Mouse (Mus musculus) liver, embryonic 13.5 days (tissue): ENCODE measurements around the gene Dnmbp. TPM values are rescaled to one million over a fixed set of nuclear protein-coding genes. Genes with fewer than 3 reads are reported as not detected.
"Not testable (repeated sequence)": the region's sequence is repeated elsewhere in the genome, so short reads cannot be mapped to it uniquely, and the experiment has no call there.

ENCODE experiments used
- ATAC-seq: fragments of 200-750 bp; cut with Nextera tagmentation; 2 replicates; pipeline ENCODE4 v1.8.0; 2017; ENCODE audit warnings: low read depth, mild to moderate bottlenecking, moderate number of reproducible peaks, moderate library complexity
- DNase-seq: peaks from one replicate; pipeline ENCODE4 v3.0.0; 2022
- H3K27ac ChIP-seq: fragments of 300-500 bp; sonication (generic); 2 replicates; pipeline ENCODE4 v1.5.1; 2015; ENCODE audit warnings: moderate library complexity, mild to moderate bottlenecking, inconsistent platforms
- H3K27me3 ChIP-seq: fragments of 300-500 bp; sonication (generic); 2 replicates; pipeline ENCODE4 v1.6.1; 2015; ENCODE audit warnings: mild to moderate bottlenecking, inconsistent platforms
- H3K36me3 ChIP-seq: fragments of 300-500 bp; sonication (generic); 2 replicates; pipeline ENCODE4 v1.6.1; 2015; ENCODE audit warnings: mild to moderate bottlenecking, inconsistent platforms
- H3K4me1 ChIP-seq: fragments of 300-500 bp; sonication (generic); replicated peaks from 2 replicates; pipeline ENCODE4 v1.6.1; 2015; ENCODE audit warnings: inconsistent platforms
- H3K4me2 ChIP-seq: fragments of 300-500 bp; sonication (generic); 2 replicates; pipeline ENCODE4 v1.6.1; 2015; ENCODE audit warnings: inconsistent platforms, mild to moderate bottlenecking, moderate library complexity
- H3K4me3 ChIP-seq: fragments of 300-500 bp; sonication (generic); replicated peaks from 2 replicates; pipeline ENCODE4 v1.5.1; 2015; ENCODE audit warnings: mild to moderate bottlenecking, inconsistent platforms
- H3K9ac ChIP-seq: fragments of 300-500 bp; sonication (generic); 2 replicates; pipeline ENCODE4 v1.6.1; 2015; ENCODE audit warnings: mild to moderate bottlenecking, inconsistent platforms
- H3K9me3 ChIP-seq: fragments of 300-500 bp; sonication (generic); replicated peaks from 2 replicates; pipeline ENCODE4 v1.6.1; 2016; ENCODE audit warnings: inconsistent platforms
- WGBS: fragments of 180-500 bp; shearing (Covaris S2); methylation state at CpG from one replicate; pipeline ENCODE4 v1.1.7; 2015; ENCODE audit not compliant: insufficient replicate concordance; 5-methylcytosine and 5-hydroxymethylcytosine counted together
- polyA plus RNA-seq: library from polyadenylated mRNA; unstranded; fragments of >200 nt; fragmentation: Nextera tagmentation; extraction: Ambion mirVana; gene quantifications from 2 replicates; pipeline ENCODE4 v1.2.1, GENCODE M21; 2015

Gene Dnmbp
- polyA plus RNA-seq, 1 experiment from 2014 or later, result 2.2 TPM

DNA sequence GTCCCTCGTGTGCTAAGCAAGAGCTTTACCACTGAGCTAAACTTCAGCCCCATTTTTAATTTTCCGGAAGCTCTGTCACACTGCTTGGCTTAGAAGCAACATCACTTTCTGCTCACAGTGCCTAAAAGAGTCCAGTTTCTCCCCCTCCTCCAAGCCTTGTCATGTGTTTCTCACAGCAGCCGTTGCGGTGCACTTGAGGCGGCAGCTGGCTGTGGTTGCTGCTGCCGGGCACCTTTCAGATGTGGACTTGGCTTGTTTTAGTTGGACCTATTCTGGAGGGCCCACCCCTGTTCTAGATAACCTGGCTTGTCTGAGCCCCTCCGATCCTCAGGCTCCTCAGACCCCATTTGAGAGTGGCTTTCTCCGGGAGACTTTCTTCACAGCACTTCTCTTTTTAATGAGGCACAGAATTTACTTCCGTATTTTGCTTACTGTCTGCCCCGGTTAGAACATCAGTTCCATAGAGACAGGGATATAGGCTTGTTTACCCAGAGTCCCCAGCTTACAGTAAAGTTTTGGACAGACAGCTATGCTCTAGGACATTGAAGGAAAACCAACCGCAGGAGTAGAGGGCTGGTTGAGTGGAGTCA, 25.6 kb upstream of the Dnmbp start:
- DNase-seq, result no peak
- Histone ChIP-seq H3K27me3 (no peaks in the 10 kb centered on the region), H3K9ac (no peak overlapping the region), H3K4me1 (no peaks in the 10 kb centered on the region), H3K27ac (no peak overlapping the region), H3K4me3 (no peak overlapping the region), H3K36me3 (0 out of 2 replicates have a peak, but pooled peaks cover 2% of the 10 kb centered on the region), H3K4me2 (no peak overlapping the region), H3K9me3 (no peaks in the 10 kb centered on the region)
- 56% methylated on average over 11 of the region's 11 CpGs for WGBS
- no peak for ATAC-seq

DNA sequence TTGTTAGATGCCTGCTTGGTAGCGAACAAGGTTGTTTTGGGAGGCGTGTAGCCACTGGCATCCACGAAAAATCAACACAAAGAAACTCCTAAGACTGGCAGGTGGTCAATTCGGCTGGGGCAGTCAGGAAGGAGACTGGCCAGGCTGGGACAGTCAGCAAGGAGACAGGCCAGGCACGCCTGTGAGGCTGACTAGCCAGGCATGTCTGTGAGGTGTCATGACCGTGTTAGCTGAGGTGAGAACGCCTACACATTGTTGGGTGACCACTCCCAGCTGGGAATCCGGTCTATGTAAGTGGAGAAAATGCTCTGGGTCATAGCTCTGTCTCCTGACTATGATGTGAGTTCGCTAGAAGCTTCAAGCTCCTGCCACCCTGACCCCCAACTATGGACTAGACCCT, 22.8 kb upstream of the Dnmbp start:
- Histone ChIP-seq H3K4me1 (no peaks in the 10 kb centered on the region), H3K9ac (no peak overlapping the region), H3K27me3 (no peaks in the 10 kb centered on the region), H3K9me3 (no peaks in the 10 kb centered on the region), H3K27ac (no peak overlapping the region), H3K4me3 (no peak overlapping the region), H3K4me2 (no peak overlapping the region), H3K36me3 (0 out of 2 replicates have a peak, but pooled peaks cover 2% of the 10 kb centered on the region)
- no peak for DNase-seq
- WGBS, result 51% methylated on average over 9 of the region's 9 CpGs
- no peak for ATAC-seq

DNA sequence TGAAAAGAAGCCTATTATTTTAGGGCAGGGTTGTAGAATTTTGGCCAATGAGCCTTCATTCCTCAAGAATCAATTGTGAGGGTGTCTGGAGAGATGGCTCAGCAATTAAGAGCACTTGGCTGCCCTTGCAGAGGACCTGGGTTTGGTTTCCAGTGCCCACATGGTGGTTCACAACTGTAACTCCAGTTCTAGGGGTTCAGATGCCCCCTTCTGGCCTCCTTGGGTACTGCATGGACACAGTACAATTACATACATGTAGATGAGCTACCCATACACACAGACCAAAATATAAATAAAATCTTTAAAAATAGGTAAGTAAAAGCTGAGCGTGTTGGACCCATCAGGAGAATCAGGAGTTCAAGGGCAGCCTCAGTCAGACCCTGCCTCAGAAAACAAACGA, 21.2 kb upstream of the Dnmbp start:
- no peaks in the 10 kb centered on the region for H3K27me3 ChIP-seq
- ATAC-seq, result no peak
- H3K4me1 ChIP-seq, result no peaks in the 10 kb centered on the region
- H3K4me3 ChIP-seq, result no peak overlapping the region
- no peak overlapping the region for H3K4me2 ChIP-seq
- no peaks in the 10 kb centered on the region for H3K9me3 ChIP-seq
- no peak for DNase-seq
- no peak overlapping the region for H3K9ac ChIP-seq
- 0 out of 2 replicates have a peak, but pooled peaks cover 2% of the 10 kb centered on the region for H3K36me3 ChIP-seq
- 57% methylated on average over 2 of the region's 2 CpGs for WGBS
- no peak overlapping the region for H3K27ac ChIP-seq

DNA sequence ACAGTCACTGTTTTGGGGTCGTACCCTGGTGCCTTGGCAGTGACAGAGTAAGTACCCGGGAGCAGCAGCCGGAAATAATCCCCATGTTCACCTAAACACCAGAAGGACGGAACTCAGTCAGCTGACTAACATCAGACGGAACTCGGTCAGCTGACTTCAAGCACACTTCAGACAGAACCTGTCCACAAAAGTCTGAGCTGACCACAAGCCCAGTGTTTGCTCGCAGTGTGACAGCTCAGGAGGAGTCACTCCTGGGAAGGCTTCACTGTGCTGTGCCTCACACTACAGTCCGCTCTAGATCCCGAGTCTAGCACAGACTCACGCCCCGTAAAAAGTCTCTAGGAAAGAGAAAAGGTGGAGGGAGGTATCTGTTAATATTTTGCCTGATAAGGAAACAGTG, 20.0 kb upstream of the Dnmbp start:
- no peaks in the 10 kb centered on the region for H3K36me3 ChIP-seq
- H3K9me3 ChIP-seq, result no peaks in the 10 kb centered on the region
- H3K4me2 ChIP-seq, result no peak overlapping the region
- 69% methylated on average over 11 of the region's 11 CpGs for WGBS
- H3K27me3 ChIP-seq, result no peaks in the 10 kb centered on the region
- ATAC-seq, result no peak
- H3K4me3 ChIP-seq, result no peak overlapping the region
- no peak for DNase-seq
- no peak overlapping the region for H3K9ac ChIP-seq
- H3K4me1 ChIP-seq, result no peaks in the 10 kb centered on the region
- no peak overlapping the region for H3K27ac ChIP-seq

DNA sequence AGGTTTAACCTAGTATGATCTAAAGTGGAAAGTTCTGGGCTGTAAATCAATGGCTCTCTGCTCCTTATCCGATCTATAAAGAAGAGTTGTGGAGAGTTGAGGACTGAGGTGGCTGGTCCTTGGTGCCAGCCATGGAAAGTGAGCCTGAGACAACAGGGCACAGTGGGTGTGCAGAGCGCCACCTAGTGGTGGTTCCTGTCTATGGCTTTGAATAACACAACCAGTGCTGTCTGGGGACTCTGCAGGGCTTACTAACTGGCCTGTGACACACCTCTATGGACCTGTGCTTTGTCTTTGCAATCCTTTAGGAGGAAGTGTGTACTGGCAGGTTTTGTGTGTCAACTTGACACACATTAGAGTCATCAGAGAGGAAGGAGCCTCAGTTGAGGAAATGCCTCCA, 19.2 kb upstream of the Dnmbp start:
- no peak for ATAC-seq
- DNase-seq, result peak; percentile 34

GRCm38 (mm10) chr19:43957881-43958280, 17.9 kb upstream of the Dnmbp start:
- no peak overlapping the region for H3K4me3 ChIP-seq
- 74% methylated on average over 4 of the region's 4 CpGs for WGBS
- ATAC-seq (no peak), DNase-seq (no peak)
- no peak overlapping the region for H3K4me2 ChIP-seq
- H3K27ac ChIP-seq, result no peak overlapping the region
- H3K9ac ChIP-seq, result no peak overlapping the region
- H3K27me3 ChIP-seq, result no peaks in the 10 kb centered on the region
- no peaks in the 10 kb centered on the region for H3K9me3 ChIP-seq
- H3K36me3 ChIP-seq, result no peaks in the 10 kb centered on the region
- no peaks in the 10 kb centered on the region for H3K4me1 ChIP-seq

More for the DNA sequence above, 19.2 kb upstream of the Dnmbp start:
- H3K4me2 ChIP-seq, result no peak overlapping the region
- H3K9me3 ChIP-seq, result no peaks in the 10 kb centered on the region
- no peak overlapping the region for H3K9ac ChIP-seq
- H3K27ac ChIP-seq, result no peak overlapping the region
- H3K36me3 ChIP-seq, result no peaks in the 10 kb centered on the region
- H3K4me1 ChIP-seq, result no peaks in the 10 kb centered on the region
- no peaks in the 10 kb centered on the region for H3K27me3 ChIP-seq
- 16% methylated on average over 2 of the region's 2 CpGs for WGBS
- no peak overlapping the region for H3K4me3 ChIP-seq

- H3K9me3 ChIP-seq, result no peaks in the 10 kb centered on the region
- ATAC-seq (no peak), DNase-seq (no peak)
- WGBS, result 28% methylated on average over 4 of the region's 4 CpGs
- no peak overlapping the region for H3K4me2 ChIP-seq
- no peak overlapping the region for H3K27ac ChIP-seq
- H3K36me3 ChIP-seq, result no peaks in the 10 kb centered on the region
- H3K4me3 ChIP-seq, result no peak overlapping the region
- no peaks in the 10 kb centered on the region for H3K27me3 ChIP-seq
- no peak overlapping the region for H3K9ac ChIP-seq
- H3K4me1 ChIP-seq, result 0 out of 2 replicates have a peak, but pooled peaks cover under 1% of the 10 kb centered on the region
Observed at GRCm38 (mm10) chr19:43957402-43957801, 17.4 kb upstream of the Dnmbp start.

- Histone ChIP-seq H3K27ac (no peak overlapping the region), H3K4me2 (no peak overlapping the region), H3K9me3 (no peaks in the 10 kb centered on the region), H3K36me3 (no peaks in the 10 kb centered on the region), H3K9ac (no peak overlapping the region), H3K27me3 (no peaks in the 10 kb centered on the region), H3K4me1 (0 out of 2 replicates have a peak, but pooled peaks cover 2% of the 10 kb centered on the region), H3K4me3 (no peak overlapping the region)
- 52% methylated on average over 5 of the region's 5 CpGs for WGBS
- no peak for ATAC-seq
- DNase-seq, result no peak
Observed at GRCm38 (mm10) chr19:43955266-43955665, 15.3 kb upstream of the Dnmbp start.

DNA sequence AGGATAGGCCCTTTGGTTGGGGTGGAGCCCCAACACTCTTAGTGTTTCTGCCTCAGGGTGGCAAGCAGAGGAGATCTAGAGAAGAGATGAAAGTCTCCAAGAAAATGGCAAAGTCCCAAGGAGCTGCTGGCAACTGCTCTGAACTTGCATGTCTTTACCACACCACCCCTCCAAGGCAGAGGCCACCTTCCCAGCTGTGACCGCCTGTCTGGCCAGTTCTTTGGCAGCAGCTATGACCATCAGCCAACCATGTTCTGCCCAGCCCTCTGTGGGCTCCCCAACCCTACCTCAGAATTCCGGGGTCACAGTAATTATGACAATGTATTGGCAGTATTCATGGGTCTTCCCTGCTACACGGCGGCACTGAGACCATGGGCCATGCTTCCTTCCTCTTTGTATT, 14.9 kb upstream of the Dnmbp start:
- Histone ChIP-seq H3K4me1 (0 out of 2 replicates have a peak, but pooled peaks cover 2% of the 10 kb centered on the region), H3K4me2 (no peak overlapping the region), H3K27ac (no peak overlapping the region), H3K27me3 (no peaks in the 10 kb centered on the region), H3K36me3 (no peaks in the 10 kb centered on the region), H3K9ac (no peak overlapping the region), H3K4me3 (no peak overlapping the region), H3K9me3 (no peaks in the 10 kb centered on the region)
- 46% methylated on average over 4 of the region's 4 CpGs for WGBS
- ATAC-seq (no peak), DNase-seq (no peak)

- not testable (repeated sequence) for H3K4me1 ChIP-seq, ATAC-seq
- WGBS, result 75% methylated on average over 8 of the region's 8 CpGs
Observed at GRCm38 (mm10) chr19:43952936-43953335, 12.9 kb upstream of the Dnmbp start.

DNA sequence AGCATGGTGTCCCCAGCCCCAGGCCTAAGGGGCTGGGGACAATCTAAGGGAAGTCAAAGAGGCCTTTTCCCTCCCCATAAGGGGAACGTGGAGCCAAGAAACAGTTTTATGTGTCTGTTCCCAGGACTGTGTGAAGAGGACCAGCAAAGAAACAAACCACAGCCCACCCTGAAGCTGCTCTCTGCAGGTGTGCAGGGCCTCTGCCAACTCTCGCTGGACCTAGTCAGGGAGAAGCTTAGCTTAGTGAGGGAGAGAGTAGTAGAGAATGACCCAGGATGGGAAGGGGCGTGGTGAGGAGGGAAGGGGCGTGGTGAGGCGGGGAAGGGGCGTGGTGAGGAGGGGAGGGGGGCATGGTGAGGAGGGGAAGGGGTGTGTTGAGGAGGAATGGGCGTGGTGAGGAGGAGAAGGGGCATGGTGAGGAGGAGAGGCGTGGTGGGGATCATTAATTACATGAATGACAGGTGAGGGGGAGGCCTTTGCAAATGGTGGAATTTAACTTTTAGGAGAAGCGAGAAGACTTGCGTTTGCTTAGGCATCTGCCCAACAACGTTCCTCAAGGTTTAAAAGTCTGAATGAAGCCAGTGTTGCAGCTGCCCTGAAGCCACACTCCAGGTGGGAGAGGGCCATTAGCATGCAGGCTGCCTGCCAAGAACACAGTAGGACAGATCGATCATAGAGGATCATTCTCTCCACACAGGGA, 9.3 kb upstream of the Dnmbp start:
- Histone ChIP-seq H3K36me3 (no peaks in the 10 kb centered on the region), H3K27ac (no peak overlapping the region), H3K4me2 (no peak overlapping the region), H3K9me3 (no peaks in the 10 kb centered on the region), H3K4me3 (no peak overlapping the region), H3K27me3 (no peaks in the 10 kb centered on the region), H3K9ac (no peak overlapping the region), H3K4me1 (peaks cover 9% of the 10 kb centered on the region; the same call in 1 of the 2 replicates)
- WGBS, result 14% methylated on average over 12 of the region's 12 CpGs
- ATAC-seq, result no peak
- DNase-seq, result no peak

More at GRCm38 (mm10) chr19:43952936-43953335, 12.9 kb upstream of the Dnmbp start:
- not testable (repeated sequence) for DNase-seq, H3K36me3 ChIP-seq, H3K9me3 ChIP-seq, H3K9ac ChIP-seq, H3K4me3 ChIP-seq, H3K4me2 ChIP-seq, H3K27ac ChIP-seq, H3K27me3 ChIP-seq

GRCm38 (mm10) chr19:43944566-43944965, 4.6 kb upstream of the Dnmbp start:
- no peak overlapping the region for H3K9ac ChIP-seq
- peaks cover 14% of the 10 kb centered on the region; the same call in 1 of the 2 replicates for H3K4me1 ChIP-seq
- H3K27me3 ChIP-seq, result no peaks in the 10 kb centered on the region
- H3K4me3 ChIP-seq, result no peak overlapping the region
- H3K4me2 ChIP-seq, result no peak overlapping the region
- H3K27ac ChIP-seq, result no peak overlapping the region
- H3K9me3 ChIP-seq, result no peaks in the 10 kb centered on the region
- DNase-seq, result no peak
- no peak for ATAC-seq
- no peaks in the 10 kb centered on the region for H3K36me3 ChIP-seq
- 69% methylated on average over 8 of the region's 8 CpGs for WGBS
